Mouse (Mus musculus) lung, embryonic 15.5 days (tissue): ENCODE results near the gene Ptgis. TPM values are rescaled to one million over a fixed set of nuclear protein-coding genes. Genes with fewer than 3 reads are reported as not detected.

Source experiments
- ATAC-seq: fragments of 200-750 bp; cut with Nextera tagmentation; 2 replicates; pipeline ENCODE4 v1.8.0; 2017; ENCODE audit warnings: moderate number of reproducible peaks, borderline replicate concordance; ENCODE audit not compliant: low FRiP score, low TSS enrichment; ENCODE audit errors: extremely low read depth
- H3K27ac ChIP-seq: fragments of 300-500 bp; sonication (generic); 2 replicates; pipeline ENCODE4 v1.5.1; 2015; ENCODE audit warnings: moderate library complexity, mild to moderate bottlenecking, inconsistent platforms
- H3K27me3 ChIP-seq: fragments of 300-500 bp; sonication (generic); 2 replicates; pipeline ENCODE4 v1.6.1; 2015; ENCODE audit warnings: inconsistent platforms
- H3K36me3 ChIP-seq: fragments of 300-500 bp; sonication (generic); 2 replicates; pipeline ENCODE4 v1.6.1; 2015; ENCODE audit warnings: inconsistent platforms
- H3K4me1 ChIP-seq: fragments of 300-500 bp; sonication (generic); 2 replicates; pipeline ENCODE4 v1.6.1; 2015; ENCODE audit warnings: inconsistent platforms
- H3K4me2 ChIP-seq: fragments of 300-500 bp; sonication (generic); 2 replicates; pipeline ENCODE4 v1.6.1; 2015; ENCODE audit warnings: inconsistent platforms, mild to moderate bottlenecking, moderate library complexity
- H3K4me3 ChIP-seq: fragments of 300-500 bp; sonication (generic); 2 replicates; pipeline ENCODE4 v1.5.1; 2015; ENCODE audit warnings: mild to moderate bottlenecking, inconsistent platforms
- H3K9ac ChIP-seq: fragments of 300-500 bp; sonication (generic); 2 replicates; pipeline ENCODE4 v1.6.1; 2015; ENCODE audit warnings: inconsistent platforms
- H3K9me3 ChIP-seq: fragments of 300-500 bp; sonication (generic); 2 replicates; pipeline ENCODE4 v1.6.1; 2016; ENCODE audit warnings: inconsistent platforms
- WGBS: fragments of 180-500 bp; shearing (Covaris S2); methylation state at CpG from one replicate; pipeline ENCODE4 v1.1.7; 2015; 5-methylcytosine and 5-hydroxymethylcytosine counted together
- polyA plus RNA-seq: library from polyadenylated mRNA; unstranded; fragments of >200 nt; fragmentation: Nextera tagmentation; extraction: Ambion mirVana; gene quantifications from 2 replicates; pipeline ENCODE4 v1.2.1, GENCODE M21; 2015

Ptgis gene
- polyA plus RNA-seq, 1 experiment from 2014 or later: 14.5 TPM

DNA sequence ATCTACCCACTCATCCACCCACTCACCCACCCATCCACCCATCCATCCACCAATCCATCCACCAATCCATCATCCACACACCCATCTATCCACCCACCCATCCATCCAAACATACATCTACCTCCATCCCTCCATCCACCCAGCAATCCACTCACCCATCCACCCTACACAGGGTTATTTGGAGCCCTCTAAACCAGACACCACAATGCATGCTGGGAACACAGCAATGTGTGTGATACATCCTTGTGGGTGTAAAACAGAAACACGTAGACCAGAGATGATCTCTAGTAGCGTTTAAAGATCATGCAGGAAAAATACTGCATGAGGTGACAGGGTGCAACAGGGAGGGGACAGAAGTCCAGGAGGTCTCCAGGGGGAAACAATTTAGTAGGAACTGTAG, 55.0 kb downstream of the Ptgis start:
- 69% methylated on average over 2 of the region's 2 CpGs for WGBS
- Histone ChIP-seq H3K9ac (no peak overlapping the region), H3K4me2 (no peak overlapping the region), H3K4me3 (no peak overlapping the region), H3K36me3 (no peaks in the 10 kb centered on the region), H3K9me3 (no peaks in the 10 kb centered on the region), H3K27me3 (peaks cover 57% of the 10 kb centered on the region), H3K4me1 (peaks cover 19% of the 10 kb centered on the region), H3K27ac (no peak overlapping the region)
- no peak for ATAC-seq

DNA sequence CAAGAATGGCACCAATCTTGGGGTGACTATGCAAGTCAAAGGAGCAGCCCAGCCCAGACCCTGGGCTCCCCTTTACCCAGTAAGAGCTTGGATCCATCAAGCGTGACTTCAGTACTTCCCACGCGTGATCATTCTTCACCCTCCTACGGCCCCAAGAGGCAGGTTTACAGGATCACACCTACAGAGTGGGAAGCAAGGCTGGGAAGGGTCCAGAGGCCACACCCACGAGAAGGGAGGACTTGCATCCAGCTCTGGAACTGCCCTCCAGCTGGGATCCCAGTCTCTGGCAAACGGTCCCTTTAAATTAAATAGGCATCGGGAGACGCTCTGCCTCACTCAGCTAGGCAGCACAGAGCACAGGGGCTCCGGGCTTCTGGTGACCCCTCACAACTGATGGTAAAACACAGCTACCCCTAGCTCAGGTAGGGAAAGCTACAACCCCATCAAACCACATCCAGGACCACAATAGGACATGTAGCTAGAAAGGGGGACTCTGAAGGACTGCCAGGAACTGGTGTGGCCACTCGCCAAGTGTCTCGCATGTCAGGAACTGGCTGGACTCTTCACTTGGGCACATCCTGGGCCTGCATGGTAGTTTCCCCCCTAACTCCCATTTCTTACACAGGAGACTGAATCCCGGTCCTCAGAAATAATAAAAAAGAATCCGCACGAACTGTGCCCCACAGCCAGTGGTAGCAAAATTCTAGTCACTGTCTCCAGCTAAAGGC, 58.6 kb downstream of the Ptgis start:
- no peak for ATAC-seq
- 73% methylated on average over 14 of the region's 14 CpGs for WGBS
- Histone ChIP-seq H3K27ac (no peak overlapping the region), H3K4me2 (no peak overlapping the region), H3K36me3 (no peaks in the 10 kb centered on the region), H3K27me3 (peaks cover 23% of the 10 kb centered on the region), H3K4me3 (no peak overlapping the region), H3K9me3 (no peaks in the 10 kb centered on the region), H3K4me1 (no peaks in the 10 kb centered on the region), H3K9ac (no peak overlapping the region)

DNA sequence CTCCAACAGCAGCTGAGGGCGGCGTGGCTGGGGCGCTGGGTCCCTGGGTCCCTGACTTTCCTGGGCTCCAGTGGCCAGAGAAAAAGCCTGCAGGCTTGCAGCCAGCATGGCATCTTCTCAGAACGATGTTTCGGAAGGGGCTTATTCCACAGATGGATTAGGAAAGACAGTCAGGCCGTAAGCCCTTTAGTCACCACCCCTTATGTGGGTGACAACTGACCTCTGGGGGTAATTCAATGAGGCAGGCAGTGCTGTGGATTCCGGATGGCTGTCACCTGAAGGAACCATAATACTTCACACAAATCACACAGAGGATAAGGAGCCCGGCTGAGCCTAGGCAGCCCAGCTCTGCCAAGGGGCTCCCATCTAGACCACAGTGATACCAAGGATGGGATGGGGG, 59.3 kb downstream of the Ptgis start:
- H3K4me3 ChIP-seq: no peak overlapping the region
- H3K4me2 ChIP-seq: no peak overlapping the region
- H3K4me1 ChIP-seq: no peaks in the 10 kb centered on the region
- H3K9me3 ChIP-seq: no peaks in the 10 kb centered on the region
- 71% methylated on average over 8 of the region's 8 CpGs for WGBS
- H3K27ac ChIP-seq: no peak overlapping the region
- no peaks in the 10 kb centered on the region for H3K36me3 ChIP-seq
- H3K9ac ChIP-seq: no peak overlapping the region
- peaks cover 17% of the 10 kb centered on the region for H3K27me3 ChIP-seq
- ATAC-seq: no peak

DNA sequence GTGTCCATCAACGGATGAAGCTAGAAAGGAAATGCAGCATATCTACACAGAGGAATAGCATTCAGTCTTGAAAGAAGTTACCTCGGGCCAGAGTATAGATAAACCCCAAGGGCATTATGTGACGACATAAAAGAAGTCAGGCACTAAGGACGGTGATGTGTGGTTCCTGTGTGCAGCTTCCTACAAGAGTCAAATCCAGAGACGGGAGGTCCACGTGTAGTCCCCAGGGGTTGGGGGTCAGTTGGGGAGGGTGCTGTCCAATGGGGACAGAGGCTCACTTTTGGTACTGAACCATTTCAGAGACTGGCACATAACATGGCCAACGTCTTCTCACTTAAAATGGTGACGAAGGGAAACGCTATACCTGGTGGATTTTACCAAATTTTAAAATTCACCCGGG, 61.1 kb downstream of the Ptgis start:
- Histone ChIP-seq H3K27me3 (peaks cover under 1% of the 10 kb centered on the region; the same call in 1 of the 2 replicates), H3K4me2 (no peak overlapping the region), H3K4me1 (no peaks in the 10 kb centered on the region), H3K4me3 (no peak overlapping the region), H3K27ac (no peak overlapping the region), H3K9me3 (no peaks in the 10 kb centered on the region), H3K9ac (no peak overlapping the region), H3K36me3 (no peaks in the 10 kb centered on the region)
- 80% methylated on average over 10 of the region's 10 CpGs for WGBS
- no peak for ATAC-seq

DNA sequence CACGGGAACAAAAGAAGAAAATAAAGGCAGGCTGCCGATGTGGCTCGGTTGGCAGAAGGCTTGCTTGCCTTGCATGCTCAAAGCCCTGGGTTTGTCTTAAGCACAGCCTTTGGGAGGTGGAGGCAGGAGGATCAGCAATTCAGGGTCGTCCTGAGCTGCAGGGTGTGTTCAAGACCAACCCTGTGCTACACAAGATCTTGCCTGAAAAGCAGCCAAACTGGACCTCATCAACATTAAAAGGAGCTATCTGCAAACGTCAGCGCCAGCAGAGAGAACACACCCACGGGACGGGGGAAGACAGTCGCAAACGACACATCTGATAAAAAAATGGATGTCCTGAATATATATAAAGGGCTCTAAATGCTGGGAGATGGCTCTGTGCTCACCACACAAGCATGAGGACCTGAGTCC, 63.2 kb downstream of the Ptgis start:
- no peaks in the 10 kb centered on the region for H3K36me3 ChIP-seq
- no peaks in the 10 kb centered on the region for H3K4me1 ChIP-seq
- no peak overlapping the region for H3K4me2 ChIP-seq
- no peak overlapping the region for H3K27ac ChIP-seq
- WGBS: 49% methylated on average over 10 of the region's 10 CpGs
- H3K9ac ChIP-seq: no peak overlapping the region
- H3K27me3 ChIP-seq: no peaks in the 10 kb centered on the region; the same call in 1 of the 2 replicates
- no peak for ATAC-seq
- H3K9me3 ChIP-seq: no peaks in the 10 kb centered on the region
- no peak overlapping the region for H3K4me3 ChIP-seq

DNA sequence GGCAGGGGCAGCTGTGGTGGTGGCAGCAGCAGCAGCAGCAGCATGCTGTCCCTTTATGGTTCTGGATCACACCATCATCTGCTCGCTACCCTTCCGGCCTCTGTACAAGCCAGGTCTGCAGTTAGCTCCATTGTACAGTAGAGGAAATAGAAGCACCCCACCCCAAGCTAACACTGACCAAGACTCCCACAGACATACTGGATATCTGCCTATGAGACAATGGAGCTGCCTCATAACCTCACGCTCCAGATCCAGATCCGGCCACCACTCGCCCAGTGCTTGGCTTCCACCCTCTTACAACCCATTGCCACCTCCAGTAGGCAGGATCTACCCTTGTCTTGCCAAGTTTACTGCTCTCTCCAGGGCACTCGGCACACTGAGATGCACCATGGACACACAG, 65.1 kb downstream of the Ptgis start:
- H3K36me3 ChIP-seq: no peaks in the 10 kb centered on the region
- H3K4me1 ChIP-seq: no peaks in the 10 kb centered on the region
- H3K9me3 ChIP-seq: no peaks in the 10 kb centered on the region
- H3K27ac ChIP-seq: no peak overlapping the region
- H3K27me3 ChIP-seq: no peaks in the 10 kb centered on the region; the same call in 1 of the 2 replicates
- ATAC-seq: no peak
- no peak overlapping the region for H3K9ac ChIP-seq
- WGBS: 88% methylated on average over 6 of the region's 6 CpGs
- no peak overlapping the region for H3K4me3 ChIP-seq
- no peak overlapping the region for H3K4me2 ChIP-seq

DNA sequence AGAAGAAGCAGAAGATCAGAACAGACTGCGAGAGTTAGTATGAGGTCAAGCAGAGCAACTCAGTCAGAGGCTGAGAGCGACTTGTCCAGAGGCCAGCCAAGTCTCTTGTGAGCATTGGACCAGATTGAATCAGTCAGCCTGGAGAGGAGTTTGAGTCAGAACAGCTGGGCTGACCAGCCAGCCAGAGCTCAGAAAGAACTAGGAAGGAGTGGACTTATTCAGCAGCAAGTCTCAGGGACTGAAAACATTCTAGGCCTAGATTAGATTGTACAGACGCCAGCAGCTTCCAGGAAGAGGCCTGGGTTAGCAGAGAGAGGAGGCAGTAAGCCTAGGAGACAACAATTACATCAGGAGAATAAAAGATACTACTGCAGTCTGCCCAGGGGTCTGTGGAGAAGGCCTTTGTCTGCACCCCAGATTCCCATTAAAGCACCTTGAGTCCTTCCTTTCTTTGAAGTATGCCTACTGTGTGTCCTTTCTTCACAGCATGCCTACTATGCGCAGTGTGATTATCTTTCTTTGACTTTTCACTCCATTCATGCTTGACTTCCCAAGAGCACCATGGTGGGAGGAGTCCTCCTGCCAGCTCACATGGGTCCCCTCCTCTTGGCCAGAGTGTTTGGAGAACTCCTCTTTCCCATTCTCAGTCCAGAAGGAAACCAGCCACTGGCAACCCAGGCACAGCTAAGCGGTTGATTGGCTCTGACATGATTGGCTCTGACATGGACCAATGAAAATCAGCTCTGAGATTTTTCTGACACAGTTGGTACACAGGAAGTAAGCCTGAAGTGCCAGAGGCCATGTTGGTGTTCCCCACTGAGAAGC, 67.1 kb downstream of the Ptgis start:
- H3K9me3 ChIP-seq: no peaks in the 10 kb centered on the region
- no peak overlapping the region for H3K4me3 ChIP-seq
- peak; percentile 56 for ATAC-seq
- H3K36me3 ChIP-seq: no peaks in the 10 kb centered on the region
- peak overlapping the region; percentile 35; the same call in 1 of the 2 replicates for H3K27ac ChIP-seq
- WGBS: 60% methylated on average over 5 of the region's 5 CpGs
- no peak overlapping the region for H3K9ac ChIP-seq
- 0 out of 2 replicates have a peak, but pooled peaks cover under 1% of the 10 kb centered on the region for H3K4me1 ChIP-seq
- H3K27me3 ChIP-seq: no peaks in the 10 kb centered on the region
- no peak overlapping the region for H3K4me2 ChIP-seq

DNA sequence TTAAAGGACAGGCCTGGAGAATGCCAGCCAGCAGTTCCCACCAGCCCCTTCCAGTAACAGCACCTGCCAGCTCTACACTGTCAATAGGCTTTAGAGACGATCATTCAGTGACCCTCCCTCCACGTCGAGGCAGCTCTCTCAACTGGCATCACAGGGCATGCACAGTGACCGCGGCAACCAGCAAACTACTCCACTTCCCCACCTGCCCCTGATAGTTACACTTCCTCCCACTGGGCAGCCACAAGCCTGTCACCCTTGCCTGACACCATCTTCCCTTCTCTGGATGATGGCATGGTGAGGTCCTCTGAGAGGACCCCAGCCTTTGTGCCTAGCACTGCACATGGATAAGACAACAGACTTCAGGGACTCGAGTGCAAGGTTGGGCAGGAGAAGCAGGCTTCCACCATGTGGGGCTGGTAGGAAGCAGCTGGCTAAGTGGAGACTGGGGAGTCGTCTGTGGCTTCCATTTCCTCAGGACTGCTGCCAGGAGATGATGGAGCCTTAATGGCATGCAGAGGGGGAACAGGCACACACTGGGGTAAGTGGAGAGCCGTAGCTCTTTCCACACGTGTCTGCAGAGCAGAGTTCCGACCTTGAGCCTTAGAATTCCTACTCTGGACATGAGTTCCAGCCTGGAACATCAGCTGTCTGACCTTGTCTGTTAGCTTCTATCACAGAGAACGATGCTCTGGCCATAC, 72.7 kb downstream of the Ptgis start:
- Histone ChIP-seq H3K36me3 (no peaks in the 10 kb centered on the region), H3K27ac (no peak overlapping the region), H3K27me3 (no peaks in the 10 kb centered on the region), H3K4me2 (no peak overlapping the region), H3K9ac (no peak overlapping the region), H3K4me1 (peaks cover 17% of the 10 kb centered on the region), H3K9me3 (no peaks in the 10 kb centered on the region), H3K4me3 (no peak overlapping the region)
- ATAC-seq: 0 out of 2 replicates have a peak, but pooled peaks have one; percentile 21
- WGBS: 38% methylated on average over 11 of the region's 11 CpGs

DNA sequence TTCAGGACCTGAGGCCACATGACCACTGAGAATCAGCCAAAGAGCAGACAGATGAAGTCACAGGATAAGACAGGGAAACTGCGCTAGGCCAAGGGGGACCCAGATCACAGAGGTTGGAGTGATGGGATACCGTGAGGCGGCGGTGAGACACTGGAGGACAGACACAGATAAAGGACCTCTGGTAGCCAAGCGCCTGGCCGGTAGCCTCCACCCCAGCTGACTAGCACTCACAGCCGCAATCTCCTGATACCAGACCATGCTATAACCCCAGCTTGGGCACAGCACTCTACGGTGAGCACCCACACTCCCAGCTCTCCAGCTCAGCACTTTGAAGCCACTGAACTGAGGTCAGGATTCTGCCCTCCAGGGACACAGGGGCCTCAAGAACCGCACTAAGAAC, 76.8 kb downstream of the Ptgis start:
- Histone ChIP-seq H3K9me3 (no peaks in the 10 kb centered on the region), H3K4me1 (peaks cover 22% of the 10 kb centered on the region), H3K27ac (no peak overlapping the region), H3K4me2 (no peak overlapping the region), H3K36me3 (no peaks in the 10 kb centered on the region), H3K27me3 (no peaks in the 10 kb centered on the region), H3K9ac (no peak overlapping the region), H3K4me3 (no peak overlapping the region)
- ATAC-seq: no peak
- 56% methylated on average over 9 of the region's 9 CpGs for WGBS

DNA sequence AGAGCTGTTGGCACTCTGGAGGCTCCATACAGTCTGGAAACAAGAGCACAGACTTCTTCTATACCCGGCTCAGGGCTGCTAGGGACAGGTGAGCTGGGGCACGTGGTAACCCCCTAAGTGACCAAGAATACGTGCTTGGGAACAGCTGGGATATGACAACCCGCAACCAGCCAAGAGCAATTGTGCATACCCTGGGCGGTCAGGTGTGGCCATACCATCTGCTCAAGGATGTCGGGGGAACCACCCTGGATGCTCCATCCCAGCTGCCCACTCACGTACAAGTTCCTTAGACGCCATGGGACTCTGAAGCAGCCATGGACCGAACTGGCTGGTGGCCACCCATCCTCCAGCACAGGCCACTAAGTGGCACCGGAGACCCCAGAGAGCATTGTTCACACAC, 77.3 kb downstream of the Ptgis start:
- no peak overlapping the region for H3K4me3 ChIP-seq
- H3K36me3 ChIP-seq: no peaks in the 10 kb centered on the region
- peaks cover 20% of the 10 kb centered on the region for H3K4me1 ChIP-seq
- H3K9ac ChIP-seq: no peak overlapping the region
- H3K27ac ChIP-seq: no peak overlapping the region
- 91% methylated on average over 10 of the region's 10 CpGs for WGBS
- no peak for ATAC-seq
- H3K4me2 ChIP-seq: no peak overlapping the region
- H3K9me3 ChIP-seq: no peaks in the 10 kb centered on the region
- no peaks in the 10 kb centered on the region for H3K27me3 ChIP-seq

DNA sequence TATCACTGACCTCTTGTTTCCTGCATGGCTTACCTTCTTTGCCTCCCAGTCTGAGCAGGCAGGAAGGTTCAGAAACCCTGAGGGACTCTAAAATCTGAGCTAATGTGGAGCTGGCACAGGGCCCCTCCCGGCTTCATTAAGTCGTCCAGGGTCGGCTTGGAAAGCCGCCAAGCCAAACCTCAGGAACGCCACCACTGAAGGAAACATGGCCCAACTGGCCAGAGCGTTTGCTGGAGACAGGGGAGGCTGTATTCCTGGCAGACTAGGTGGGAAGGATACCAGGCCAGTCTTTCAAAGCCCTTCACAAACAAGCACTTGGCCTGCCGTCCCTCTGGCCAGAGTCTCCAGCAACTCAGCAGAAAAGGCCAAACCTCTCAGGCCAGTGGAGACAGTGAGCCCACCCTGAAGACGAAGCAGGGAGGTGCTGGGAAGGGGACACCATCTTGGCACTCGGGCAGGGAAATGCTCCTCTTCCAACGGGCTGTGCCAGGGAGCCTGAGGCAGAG, 77.8 kb downstream of the Ptgis start:
- peak; percentile 21; the same call in 1 of the 2 replicates for ATAC-seq
- 26% methylated on average over 10 of the region's 10 CpGs for WGBS
- no peaks in the 10 kb centered on the region for H3K36me3 ChIP-seq
- H3K9me3 ChIP-seq: no peaks in the 10 kb centered on the region
- no peak overlapping the region for H3K9ac ChIP-seq
- H3K27me3 ChIP-seq: no peaks in the 10 kb centered on the region
- no peak overlapping the region for H3K4me3 ChIP-seq
- no peak overlapping the region for H3K4me2 ChIP-seq
- peak overlapping the region; percentile 15; the same call in 1 of the 2 replicates for H3K27ac ChIP-seq
- peaks cover 14% of the 10 kb centered on the region for H3K4me1 ChIP-seq
